Mouse (Mus musculus) stomach, embryonic 14.5 days (tissue): ENCODE data around the gene Trappc2. TPM values are rescaled to one million over a fixed set of nuclear protein-coding genes. Genes with fewer than 3 reads are reported as not detected.

Experiments used
- ATAC-seq: fragments of 200-750 bp; cut with Nextera tagmentation; 2 replicates; pipeline ENCODE4 v1.8.0; 2017; ENCODE audit warnings: low read depth, moderate TSS enrichment; ENCODE audit not compliant: insufficient number of reproducible peaks, insufficient read depth, low FRiP score
- H3K27ac ChIP-seq: fragments of 300-500 bp; sonication (generic); 2 replicates; pipeline ENCODE4 v1.5.1; 2014; ENCODE audit warnings: mild to moderate bottlenecking, low read length, moderate library complexity, mixed read lengths
- H3K27me3 ChIP-seq: fragments of 300-500 bp; sonication (generic); 2 replicates; pipeline ENCODE4 v1.6.1; 2014; ENCODE audit warnings: low read length, control low read depth, mixed read lengths; ENCODE audit not compliant: control insufficient read depth, insufficient read depth
- H3K36me3 ChIP-seq: fragments of 300-500 bp; sonication (generic); 2 replicates; pipeline ENCODE4 v1.6.1; 2014; ENCODE audit warnings: mild to moderate bottlenecking, control low read depth, low read length, moderate library complexity, mixed read lengths; ENCODE audit not compliant: control insufficient read depth, insufficient read depth
- H3K4me1 ChIP-seq: fragments of 300-500 bp; sonication (generic); 2 replicates; pipeline ENCODE4 v1.6.1; 2014; ENCODE audit warnings: low read length, control low read depth, mixed read lengths; ENCODE audit not compliant: control insufficient read depth, insufficient read depth
- H3K4me2 ChIP-seq: fragments of 300-500 bp; sonication (generic); replicated peaks from 2 replicates; pipeline ENCODE4 v1.6.1; 2014; ENCODE audit warnings: low read depth, low read length, control low read depth
- H3K4me3 ChIP-seq: fragments of 300-500 bp; sonication (generic); 2 replicates; pipeline ENCODE4 v1.5.1; 2014; ENCODE audit warnings: low read depth, low read length, control low read depth
- H3K9ac ChIP-seq: fragments of 300-500 bp; sonication (generic); replicated peaks from 2 replicates; pipeline ENCODE4 v1.6.1; 2014; ENCODE audit warnings: low read depth, mild to moderate bottlenecking, control low read depth, low read length, moderate library complexity, mixed read lengths
- H3K9me3 ChIP-seq: fragments of 300-500 bp; sonication (generic); 2 replicates; pipeline ENCODE4 v1.6.1; 2016; ENCODE audit warnings: low read depth, low read length, control low read depth; ENCODE audit not compliant: control insufficient read depth
- WGBS: fragments of 180-500 bp; shearing (Covaris S2); extraction: QIAGEN DNeasy Blood & Tissue Kit; methylation state at CpG from one replicate; pipeline ENCODE4 v1.1.7; 2014; 5-methylcytosine and 5-hydroxymethylcytosine counted together
- polyA plus RNA-seq: library from polyadenylated mRNA; unstranded; fragments of >200 nt; fragmentation: Nextera tagmentation; extraction: Ambion mirVana; gene quantifications from 2 replicates; pipeline ENCODE4 v1.2.1, GENCODE M21; 2014

Trappc2 gene
- polyA plus RNA-seq, 1 experiment from 2014 or later, result 27.0 TPM

- WGBS, result 68% methylated on average over 1 of the region's 1 CpGs
Observed at GRCm38 (mm10) chrX:166499496-166500190, 59.3 kb downstream of the Trappc2 start.

More at GRCm38 (mm10) chrX:166499496-166500190, 59.3 kb downstream of the Trappc2 start:
- H3K4me3 ChIP-seq, result no peak overlapping the region
- ATAC-seq, result no peak
- no peak overlapping the region for H3K4me2 ChIP-seq
- H3K9ac ChIP-seq, result no peak overlapping the region
- no peaks in the 10 kb centered on the region for H3K36me3 ChIP-seq
- H3K4me1 ChIP-seq, result no peaks in the 10 kb centered on the region
- no peaks in the 10 kb centered on the region for H3K9me3 ChIP-seq
- no peaks in the 10 kb centered on the region for H3K27me3 ChIP-seq
- no peak overlapping the region for H3K27ac ChIP-seq

Other genes with a start within 250 kb of the Trappc2 start
- 47.5 and 50.4 TPM in 2 replicates for gene Gpm6b, start 201.7 kb upstream of the Trappc2 start, polyA plus RNA-seq
- 9.0 and 9.2 TPM in 2 replicates for gene Ofd1, start 130 bp downstream of the Trappc2 start, polyA plus RNA-seq
- gene Rab9, start 39.3 kb downstream of the Trappc2 start, polyA plus RNA-seq, result 64.8 and 65.3 TPM in 2 replicates
- gene Tceanc, start 78.0 kb downstream of the Trappc2 start, polyA plus RNA-seq, result 5.9 and 7.1 TPM in 2 replicates
- 14.6 and 15.3 TPM in 2 replicates for gene Egfl6, start 145.1 kb downstream of the Trappc2 start, polyA plus RNA-seq